Comparison of ENCODE assay signal across 12 mouse cellular contexts in genomic region chr7:15981538-15981937, GRCm38 (mm10). TPM values are rescaled to one million over a fixed set of nuclear protein-coding genes. Genes with fewer than 3 reads are reported as not detected.
DNase-seq lines count a peak whose midpoint lies in the region; ATAC-seq and TF ChIP-seq lines count a peak whose summit lies in the region.
"Had no signal": no experiment of that assay in that cellular context is flagged by ENCODE, and none has a peak within 500 bp of the region (broad histone marks: within the 10 kb centered on the region; RNA-seq: fewer than 3 reads in every experiment).

No protein-coding gene starts in this region.

- no peak for ATAC-seq in heart, embryonic 12.5 days (ENCODE audit: insufficient number of reproducible peaks, low FRiP score)
- peak; percentile 72 for ATAC-seq in kidney, postnatal 0 days (replicated peaks; ENCODE audit: low FRiP score, low read depth)
- ATAC-seq: CD4-positive, CD25-positive, alpha-beta regulatory T cell, adult 4 months had no signal

- H3K9me3 ChIP-seq in heart, embryonic 12.5 days (replicated peaks) = no peaks in the 10 kb centered on the region
- no peaks in the 10 kb centered on the region for H3K9me3 ChIP-seq in kidney, postnatal 0 days (replicated peaks; ENCODE audit: low read length)
- H3K9me3 ChIP-seq: neural tube, embryonic 13.5 days had no signal

- peaks cover 52% of the 10 kb centered on the region for H3K36me3 ChIP-seq in heart, embryonic 12.5 days
- H3K36me3 ChIP-seq in kidney, postnatal 0 days (ENCODE audit: insufficient read depth, low read length) = peaks cover 14% of the 10 kb centered on the region

- no peak overlapping the region for H3K4me3 ChIP-seq in heart, embryonic 12.5 days
- no peak overlapping the region for H3K4me3 ChIP-seq in kidney, postnatal 0 days (replicated peaks; ENCODE audit: low read depth, low read length)
- H3K4me3 ChIP-seq: neural tube, embryonic 13.5 days had no signal

- peaks cover 29% of the 10 kb centered on the region for H3K4me1 ChIP-seq in heart, embryonic 12.5 days (replicated peaks)
- no peaks in the 10 kb centered on the region for H3K4me1 ChIP-seq in kidney, postnatal 0 days (replicated peaks; ENCODE audit: insufficient read depth, low read length)
- H3K4me1 ChIP-seq: neural tube, embryonic 13.5 days had no signal

- no peak overlapping the region for H3K4me2 ChIP-seq in heart, embryonic 12.5 days
- H3K4me2 ChIP-seq in kidney, postnatal 0 days (ENCODE audit: low read length) = no peak overlapping the region
- H3K4me2 ChIP-seq: neural tube, embryonic 13.5 days had no signal

- H3K27me3 ChIP-seq in heart, embryonic 12.5 days (replicated peaks) = no peaks in the 10 kb centered on the region
- no peaks in the 10 kb centered on the region for H3K27me3 ChIP-seq in kidney, postnatal 0 days (ENCODE audit: insufficient read depth, low read length)
- H3K27me3 ChIP-seq: neural tube, embryonic 13.5 days had no signal

- no peak for TF ChIP-seq CTCF in kidney, postnatal 0 days (IDR thresholded peaks at IDR 0.05; ENCODE audit: low read depth)

- 65% methylated on average over 4 of the region's 4 CpGs for WGBS in heart, embryonic 12.5 days
- 78% methylated on average over 4 of the region's 4 CpGs for WGBS in kidney, postnatal 0 days

- H3K9ac ChIP-seq in heart, embryonic 12.5 days = no peak overlapping the region
- no peak overlapping the region for H3K9ac ChIP-seq in kidney, postnatal 0 days (ENCODE audit: low read depth, low read length)
- H3K9ac ChIP-seq: liver, embryonic 14.5 days; neural tube, embryonic 13.5 days had no signal

- peak overlapping the region; percentile 68 for H3K27ac ChIP-seq in heart, embryonic 12.5 days (ENCODE audit: poor library complexity, severe bottlenecking)
- H3K27ac ChIP-seq in kidney, postnatal 0 days = peak overlapping the region; percentile 47; the same call in 1 of the 2 replicates
- H3K27ac ChIP-seq: liver, embryonic 14.5 days; neural tube, embryonic 13.5 days had no signal

- peak; percentile 98 for DNase-seq in heart, adult 11 months
- no peak for DNase-seq in heart, postnatal 25 days (ENCODE audit: low spot score)
- peak; percentile 45 for DNase-seq in adipocyte (ENCODE audit: low spot score)
- DNase-seq in kidney, postnatal 0 days (ENCODE audit: low spot score) = no peak
- no peak for DNase-seq in cerebellum, adult 11-12 months
- DNase-seq in neural tube, embryonic 10.5 days (ENCODE audit: extremely low spot score, low spot score) = no peak
- DNase-seq in gastrocnemius, postnatal 14 days = no peak
- DNase-seq: thymus, adult 2 months had no signal

- intact Hi-C loops in heart, postnatal 25 days (cut with DNase I) = loop anchor here (5.0 kb wide), 1 partner anchor 36 kb away; no protein-coding TSS in a partner anchor
- intact Hi-C loops in gastrocnemius, postnatal 14 days (cut with DNase I; ENCODE audit: low total_unique reads) = no loop called here

RNA-seq across cellular contexts. Expression of gene Ehd2, which starts 14.2 kb away (rescaled TPM):
- total RNA-seq in heart, postnatal 25 days (2021) = 100 to 1,000 TPM; 112 to 129 TPM
- 35.2 and 37.9 TPM in 2 replicates for polyA plus RNA-seq in heart, embryonic 12.5 days (2016; fragmentation: Nextera tagmentation; extraction: Ambion mirVana)
- polyA plus RNA-seq in kidney, postnatal 0 days (2015; fragmentation: Nextera tagmentation; extraction: Ambion mirVana) = 24.6 and 26.6 TPM in 2 replicates
- total RNA-seq in gastrocnemius, postnatal 14 days (2021) = 100 to 1,000 TPM in 1 of 2 experiments, 10 to 100 TPM in 1; 91.3 to 101 TPM

RNA-seq across cellular contexts. Expression of gene Nop53, which starts 35.7 kb away (rescaled TPM):
- 100 to 1,000 TPM; 123 to 127 TPM for total RNA-seq in heart, postnatal 25 days (2021)
- 122 and 126 TPM in 2 replicates for polyA plus RNA-seq in heart, embryonic 12.5 days (2016; fragmentation: Nextera tagmentation; extraction: Ambion mirVana)
- 213 and 221 TPM in 2 replicates for polyA plus RNA-seq in kidney, postnatal 0 days (2015; fragmentation: Nextera tagmentation; extraction: Ambion mirVana)
- 100 to 1,000 TPM; 121 to 127 TPM for total RNA-seq in gastrocnemius, postnatal 14 days (2021)

RNA-seq across cellular contexts. Expression of gene Selenow, which starts 59.3 kb away (rescaled TPM):
- 100 to 1,000 TPM; 148 to 155 TPM for total RNA-seq in heart, postnatal 25 days (2021)
- 759 and 790 TPM in 2 replicates for polyA plus RNA-seq in heart, embryonic 12.5 days (2016; fragmentation: Nextera tagmentation; extraction: Ambion mirVana)
- polyA plus RNA-seq in kidney, postnatal 0 days (2015; fragmentation: Nextera tagmentation; extraction: Ambion mirVana) = 751 and 763 TPM in 2 replicates
- 100 to 1,000 TPM; 759 to 773 TPM for total RNA-seq in gastrocnemius, postnatal 14 days (2021)

Comparison
In these comparisons a context has a peak if more than half of its experiments do, and no peak if none do; other contexts are left out.
1. DNase-seq: peak in heart, adult 11 months (single experiment) and adipocyte (single experiment); none in heart, postnatal 25 days (single experiment), kidney, postnatal 0 days (single experiment), cerebellum, adult 11-12 months (single experiment), neural tube, embryonic 10.5 days (single experiment) and gastrocnemius, postnatal 14 days (single experiment).
2. RNA of gene Selenow, which starts 59.3 kb away (total RNA-seq): 759 to 773 TPM in gastrocnemius, postnatal 14 days; 148 to 155 TPM in heart, postnatal 25 days; every median in the first group is over 4 times any median in the second.